Comparison of ENCODE assay signal across 8 mouse cellular contexts in genomic region chr10:66913627-66914026, GRCm38 (mm10).
A peak's percentile ranks its signal among the peaks of the same experiment; 100 is the strongest.
DNase-seq lines count a peak whose midpoint lies in the region; ATAC-seq lines count a peak whose summit lies in the region.
"Had no signal": no experiment of that assay in that cellular context is flagged by ENCODE, and none has a peak within 500 bp of the region (broad histone marks: within the 10 kb centered on the region; RNA-seq: fewer than 3 reads in every experiment).

No protein-coding gene starts in this region.

- no peak overlapping the region for H3K4me3 ChIP-seq in forebrain, embryonic 13.5 days
- H3K4me3 ChIP-seq in midbrain, embryonic 15.5 days: no peak overlapping the region
- H3K4me3 ChIP-seq: limb, embryonic 15.5 days had no signal

- H3K9ac ChIP-seq in forebrain, embryonic 13.5 days: no peak overlapping the region
- no peak overlapping the region for H3K9ac ChIP-seq in midbrain, embryonic 15.5 days
- H3K9ac ChIP-seq: limb, embryonic 15.5 days had no signal

- 34% methylated on average over 8 of the region's 8 CpGs for WGBS in forebrain, embryonic 13.5 days
- WGBS in midbrain, embryonic 15.5 days: 36% methylated on average over 8 of the region's 8 CpGs

- peaks cover 38% of the 10 kb centered on the region for H3K4me1 ChIP-seq in forebrain, embryonic 13.5 days
- peaks cover 8% of the 10 kb centered on the region for H3K4me1 ChIP-seq in midbrain, embryonic 15.5 days

- intact Hi-C loops in gastrocnemius, postnatal 14 days (cut with DNase I; ENCODE audit: low total_unique reads): loop anchor here (10.0 kb wide), 1 partner anchor 311 kb away; no protein-coding TSS in a partner anchor

- no peaks in the 10 kb centered on the region for H3K9me3 ChIP-seq in forebrain, embryonic 13.5 days (replicated peaks)
- no peaks in the 10 kb centered on the region for H3K9me3 ChIP-seq in midbrain, embryonic 15.5 days
- H3K9me3 ChIP-seq: limb, embryonic 15.5 days had no signal

- no peaks in the 10 kb centered on the region for H3K36me3 ChIP-seq in forebrain, embryonic 13.5 days (ENCODE audit: poor library complexity, severe bottlenecking)
- no peaks in the 10 kb centered on the region for H3K36me3 ChIP-seq in midbrain, embryonic 15.5 days (replicated peaks)
- H3K36me3 ChIP-seq: limb, embryonic 15.5 days had no signal

- H3K4me2 ChIP-seq in forebrain, embryonic 13.5 days: peak overlapping the region; percentile 22
- H3K4me2 ChIP-seq in midbrain, embryonic 15.5 days: no peak overlapping the region
- H3K4me2 ChIP-seq: limb, embryonic 15.5 days had no signal

- peak; percentile 21 for DNase-seq in right cerebral cortex, adult 18-20 months
- DNase-seq in right cerebral cortex, postnatal 4 days: no peak
- DNase-seq in kidney, postnatal 25 days: peak; percentile 66 to 79
- no peak for DNase-seq in gastrocnemius, postnatal 14 days

- H3K27me3 ChIP-seq in forebrain, embryonic 13.5 days: no peaks in the 10 kb centered on the region
- H3K27me3 ChIP-seq in midbrain, embryonic 15.5 days (replicated peaks): no peaks in the 10 kb centered on the region
- H3K27me3 ChIP-seq: limb, embryonic 15.5 days had no signal

- no peak overlapping the region for H3K27ac ChIP-seq in forebrain, embryonic 13.5 days
- no peak overlapping the region for H3K27ac ChIP-seq in midbrain, embryonic 15.5 days

- ATAC-seq in forebrain, embryonic 13.5 days: peak; percentile 54
- peak; percentile 65 for ATAC-seq in midbrain, embryonic 15.5 days (replicated peaks)
- no peak for ATAC-seq in megakaryocyte progenitor cell, adult 5-6 weeks (replicated peaks; ENCODE audit: poor library complexity)

Comparison
In these comparisons a context has a peak if more than half of its experiments do, and no peak if none do; other contexts are left out.
1. DNase-seq: peak in right cerebral cortex, adult 18-20 months (single experiment) and kidney, postnatal 25 days (2 of 2); none in right cerebral cortex, postnatal 4 days (single experiment) and gastrocnemius, postnatal 14 days (single experiment).